Mouse (Mus musculus) neural tube, embryonic 14.5 days (tissue): ENCODE measurements at regions not wholly inside any gene's neighbourhood (a gene's known extent, or its start where the extent isn't known, plus 50 kb on each side); places are given as distances from the start of the nearest gene placed in this dataset.

Experiments used
- ATAC-seq: fragments of 200-750 bp; cut with Nextera tagmentation; 2 replicates; pipeline ENCODE4 v1.8.0; 2017; ENCODE audit warnings: low read depth, mild to moderate bottlenecking, moderate TSS enrichment, moderate library complexity
- H3K27ac ChIP-seq: fragments of 300-500 bp; sonication (generic); 2 replicates; pipeline ENCODE4 v1.5.1; 2014; ENCODE audit warnings: low read depth, mild to moderate bottlenecking, control low read depth, low read length, moderate library complexity, mixed read lengths
- H3K27me3 ChIP-seq: fragments of 300-500 bp; sonication (generic); 2 replicates; pipeline ENCODE4 v1.6.1; 2014; ENCODE audit warnings: low read length; ENCODE audit not compliant: control insufficient read depth, insufficient read depth
- H3K36me3 ChIP-seq: fragments of 300-500 bp; sonication (generic); 2 replicates; pipeline ENCODE4 v1.6.1; 2014; ENCODE audit warnings: low read length, mixed read lengths; ENCODE audit not compliant: control insufficient read depth, insufficient read depth
- H3K4me1 ChIP-seq: fragments of 300-500 bp; sonication (generic); 2 replicates; pipeline ENCODE4 v1.6.1; 2014; ENCODE audit warnings: low read length; ENCODE audit not compliant: control insufficient read depth, insufficient read depth
- H3K4me2 ChIP-seq: fragments of 300-500 bp; sonication (generic); 2 replicates; pipeline ENCODE4 v1.6.1; 2014; ENCODE audit warnings: mild to moderate bottlenecking, low read depth, low read length, control low read depth
- H3K4me3 ChIP-seq: fragments of 300-500 bp; sonication (generic); 2 replicates; pipeline ENCODE4 v1.5.1; 2014; ENCODE audit warnings: low read depth, low read length, control low read depth, mixed read lengths
- H3K9ac ChIP-seq: fragments of 300-500 bp; sonication (generic); replicated peaks from 2 replicates; pipeline ENCODE4 v1.6.1; 2014; ENCODE audit warnings: low read depth, mild to moderate bottlenecking, control low read depth, low read length, mixed read lengths
- H3K9me3 ChIP-seq: fragments of 300-500 bp; sonication (generic); 2 replicates; pipeline ENCODE4 v1.6.1; 2016; ENCODE audit warnings: low read length; ENCODE audit not compliant: control insufficient read depth
- WGBS: fragments of 180-500 bp; shearing (Covaris S2); extraction: QIAGEN DNeasy Blood & Tissue Kit; methylation state at CpG from one replicate; pipeline ENCODE4 v1.1.7; 2014; 5-methylcytosine and 5-hydroxymethylcytosine counted together

GRCm38 (mm10) chr10:11875145-11876131 lies 532.2 kb downstream of the Epm2a start:
- WGBS, result 31% methylated on average over 5 of the region's 5 CpGs
- peak; percentile 64 for ATAC-seq

GRCm38 (mm10) chr10:11886237-11886636 lies 543.0 kb downstream of the Epm2a start:
- H3K27me3 ChIP-seq, result no peaks in the 10 kb centered on the region
- no peaks in the 10 kb centered on the region for H3K4me1 ChIP-seq
- H3K9ac ChIP-seq, result no peak overlapping the region
- H3K9me3 ChIP-seq, result no peaks in the 10 kb centered on the region
- no peak overlapping the region for H3K4me3 ChIP-seq
- no peak overlapping the region for H3K27ac ChIP-seq
- no peak for ATAC-seq
- no peaks in the 10 kb centered on the region for H3K36me3 ChIP-seq
- WGBS, result 92% methylated on average over 4 of the region's 4 CpGs
- H3K4me2 ChIP-seq, result no peak overlapping the region

More at GRCm38 (mm10) chr10:11875145-11876131, 532.2 kb downstream of the Epm2a start:
- no peaks in the 10 kb centered on the region for H3K4me1 ChIP-seq
- H3K36me3 ChIP-seq, result no peaks in the 10 kb centered on the region
- no peak overlapping the region for H3K9ac ChIP-seq
- no peaks in the 10 kb centered on the region for H3K27me3 ChIP-seq
- H3K9me3 ChIP-seq, result no peaks in the 10 kb centered on the region
- H3K4me3 ChIP-seq, result no peak overlapping the region
- no peak overlapping the region for H3K4me2 ChIP-seq
- H3K27ac ChIP-seq, result no peak overlapping the region

DNA sequence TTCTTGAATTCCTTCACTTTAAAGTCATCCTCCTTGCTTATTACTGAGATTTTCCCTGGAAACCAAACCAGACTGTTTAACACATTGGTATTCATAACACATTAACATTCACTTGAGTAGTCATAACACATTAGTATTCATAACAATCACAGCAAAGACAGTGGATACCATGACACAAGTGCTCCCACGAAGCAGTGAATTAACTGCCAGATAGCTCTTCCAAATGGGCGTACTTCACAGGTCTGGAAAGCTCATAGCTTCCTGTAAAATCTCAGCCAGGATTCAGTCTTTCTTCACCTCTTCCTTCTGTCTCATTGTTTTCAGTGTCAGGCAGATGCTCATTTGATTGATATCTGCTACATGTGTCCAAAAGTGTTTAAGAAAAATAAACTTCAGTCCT lies 545.7 kb downstream of the Epm2a start:
- Histone ChIP-seq H3K36me3 (no peaks in the 10 kb centered on the region), H3K9me3 (no peaks in the 10 kb centered on the region), H3K27me3 (no peaks in the 10 kb centered on the region), H3K4me3 (no peak overlapping the region), H3K9ac (no peak overlapping the region), H3K4me1 (no peaks in the 10 kb centered on the region), H3K4me2 (no peak overlapping the region), H3K27ac (no peak overlapping the region)
- ATAC-seq, result no peak
- 75% methylated on average over 2 of the region's 2 CpGs for WGBS

DNA sequence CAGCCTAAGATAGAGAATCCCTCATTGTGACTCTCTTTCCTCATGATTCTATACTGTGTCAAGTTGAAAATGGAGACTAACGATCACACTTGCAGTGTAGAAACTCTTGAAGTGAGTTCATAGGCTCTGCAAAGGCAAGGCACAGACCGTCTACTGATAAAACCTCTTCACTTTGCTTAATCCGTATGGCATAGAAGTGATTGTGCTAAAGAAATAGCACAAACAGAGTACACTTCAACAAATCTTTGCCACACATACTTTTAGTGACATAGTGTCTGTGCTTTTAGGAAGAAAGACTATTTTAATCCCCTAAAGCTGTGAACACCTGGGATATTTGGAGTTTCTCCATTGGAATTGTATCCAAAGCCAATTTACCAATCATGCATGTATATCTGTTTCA lies 578.9 kb downstream of the Epm2a start:
- ATAC-seq, result no peak
- WGBS, result 94% methylated on average over 3 of the region's 3 CpGs
- Histone ChIP-seq H3K36me3 (no peaks in the 10 kb centered on the region), H3K4me1 (no peaks in the 10 kb centered on the region), H3K27ac (no peak overlapping the region), H3K4me3 (no peak overlapping the region), H3K27me3 (no peaks in the 10 kb centered on the region), H3K9me3 (no peaks in the 10 kb centered on the region), H3K4me2 (no peak overlapping the region), H3K9ac (no peak overlapping the region)

DNA sequence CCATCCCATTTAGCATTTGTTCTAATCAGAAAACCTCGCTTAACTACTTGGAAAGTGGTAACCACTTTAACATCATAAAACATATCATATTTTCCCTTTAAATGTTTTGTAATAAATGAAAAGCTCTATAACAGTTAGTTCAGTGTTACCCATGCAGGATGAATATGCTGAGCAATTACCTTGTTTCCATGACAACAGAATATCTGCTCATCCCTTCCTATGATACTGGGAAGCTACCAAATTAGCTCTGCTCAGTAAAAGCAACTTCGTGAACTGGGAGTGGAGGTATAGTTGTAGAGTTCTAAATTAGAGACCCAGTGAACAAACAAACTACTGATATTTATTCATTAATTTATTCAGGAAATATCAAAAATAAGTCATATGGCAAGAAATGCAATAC lies 595.0 kb downstream of the Epm2a start:
- ATAC-seq, result no peak
- no peak overlapping the region for H3K9ac ChIP-seq
- no peak overlapping the region for H3K27ac ChIP-seq
- no peaks in the 10 kb centered on the region for H3K9me3 ChIP-seq
- H3K4me2 ChIP-seq, result no peak overlapping the region
- H3K36me3 ChIP-seq, result no peaks in the 10 kb centered on the region
- 77% methylated on average over 2 of the region's 2 CpGs for WGBS
- H3K4me1 ChIP-seq, result no peaks in the 10 kb centered on the region
- H3K27me3 ChIP-seq, result no peaks in the 10 kb centered on the region
- no peak overlapping the region for H3K4me3 ChIP-seq

DNA sequence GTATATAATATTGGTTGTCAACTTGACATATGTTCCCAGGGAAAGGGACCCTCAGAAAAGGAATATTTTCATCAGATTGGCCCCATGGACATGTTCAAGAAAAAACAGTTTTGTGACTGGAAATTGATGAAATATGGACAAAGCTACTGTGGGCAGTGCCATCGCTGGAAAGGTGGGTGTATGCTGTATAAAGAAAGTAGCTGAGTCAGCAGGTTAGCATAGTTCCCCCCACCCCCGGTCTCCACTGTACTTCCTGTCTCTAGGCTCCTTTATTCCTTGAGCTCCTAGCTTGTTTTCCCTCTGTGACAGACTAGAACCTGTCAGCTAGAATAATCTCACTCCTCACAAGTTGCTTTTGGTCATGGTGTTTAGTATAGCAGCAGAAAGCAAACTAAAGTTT lies 599.6 kb downstream of the Epm2a start:
- 83% methylated on average over 2 of the region's 2 CpGs for WGBS
- Histone ChIP-seq H3K4me2 (no peak overlapping the region), H3K4me1 (no peaks in the 10 kb centered on the region), H3K27me3 (no peaks in the 10 kb centered on the region), H3K36me3 (no peaks in the 10 kb centered on the region), H3K9me3 (no peaks in the 10 kb centered on the region), H3K9ac (no peak overlapping the region), H3K4me3 (no peak overlapping the region), H3K27ac (no peak overlapping the region)
- ATAC-seq, result no peak

DNA sequence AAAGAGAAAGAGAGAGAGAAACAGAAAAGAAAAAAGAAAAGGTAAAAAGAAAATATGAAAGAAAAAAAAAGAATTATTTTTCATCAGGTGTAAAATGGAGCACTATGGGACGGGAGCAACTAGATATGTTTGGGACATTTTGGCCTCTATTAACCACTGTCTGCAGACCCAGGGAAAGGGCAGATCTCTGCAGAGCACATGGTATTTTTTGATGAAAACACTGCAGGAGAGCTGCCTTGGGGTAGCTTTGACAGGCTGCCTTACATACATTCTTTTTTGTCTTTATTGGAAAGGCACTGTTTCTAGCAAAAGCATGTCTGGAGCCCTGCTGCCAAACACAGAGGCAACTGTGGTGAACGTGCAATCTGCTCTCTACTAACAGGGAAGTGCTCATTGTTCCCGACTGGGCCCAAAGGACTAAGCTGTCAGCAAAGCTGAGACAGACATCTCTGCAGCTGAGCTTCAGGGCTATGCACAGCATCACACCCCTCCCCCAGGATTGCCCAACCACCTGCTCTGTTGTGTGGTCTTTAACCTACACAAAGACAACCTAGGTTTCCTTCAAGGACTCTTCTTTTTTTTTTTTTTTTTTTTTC lies 617.2 kb downstream of the Epm2a start:
- H3K27me3 ChIP-seq, result no peaks in the 10 kb centered on the region
- 30% methylated on average over 3 of the region's 3 CpGs for WGBS
- H3K4me1 ChIP-seq, result no peaks in the 10 kb centered on the region
- H3K4me3 ChIP-seq, result no peak overlapping the region
- no peak overlapping the region for H3K9ac ChIP-seq
- H3K36me3 ChIP-seq, result no peaks in the 10 kb centered on the region
- no peak overlapping the region for H3K27ac ChIP-seq
- no peak overlapping the region for H3K4me2 ChIP-seq
- no peaks in the 10 kb centered on the region for H3K9me3 ChIP-seq
- peak; percentile 73; the same call in 1 of the 2 replicates for ATAC-seq

GRCm38 (mm10) chr10:12004966-12005365 lies 661.8 kb downstream of the Epm2a start:
- 31% methylated on average over 3 of the region's 3 CpGs for WGBS
- H3K9me3 ChIP-seq, result no peaks in the 10 kb centered on the region
- no peak overlapping the region for H3K4me3 ChIP-seq
- H3K27me3 ChIP-seq, result no peaks in the 10 kb centered on the region
- no peaks in the 10 kb centered on the region for H3K36me3 ChIP-seq
- H3K9ac ChIP-seq, result no peak overlapping the region
- no peaks in the 10 kb centered on the region for H3K4me1 ChIP-seq
- peak; percentile 28; the same call in 1 of the 2 replicates for ATAC-seq
- H3K27ac ChIP-seq, result no peak overlapping the region
- no peak overlapping the region for H3K4me2 ChIP-seq

DNA sequence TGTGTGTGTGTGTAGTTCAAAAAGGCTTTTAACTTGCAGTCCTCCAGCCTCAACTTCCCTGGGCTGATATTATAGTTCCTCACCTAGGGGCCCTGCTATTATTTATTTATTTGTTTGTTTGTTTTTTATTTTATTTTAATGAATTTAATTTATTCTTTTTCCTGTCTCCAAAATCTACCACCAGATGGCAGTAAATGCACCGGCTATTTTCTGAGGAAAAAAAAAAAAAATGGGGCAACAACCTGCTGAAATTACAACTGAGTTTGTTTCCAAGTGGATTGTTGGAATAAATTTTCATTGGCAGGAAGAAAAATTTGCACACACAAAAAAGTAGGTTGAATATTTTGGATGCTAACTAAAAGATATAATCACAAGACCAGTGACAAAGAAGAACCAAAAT lies 662.7 kb downstream of the Epm2a start:
- H3K9me3 ChIP-seq, result no peaks in the 10 kb centered on the region
- WGBS, result 44% methylated on average over 1 of the region's 1 CpGs
- H3K27ac ChIP-seq, result no peak overlapping the region
- no peaks in the 10 kb centered on the region for H3K27me3 ChIP-seq
- no peak overlapping the region for H3K9ac ChIP-seq
- H3K4me2 ChIP-seq, result no peak overlapping the region
- no peaks in the 10 kb centered on the region for H3K4me1 ChIP-seq
- H3K36me3 ChIP-seq, result no peaks in the 10 kb centered on the region
- ATAC-seq, result no peak
- H3K4me3 ChIP-seq, result no peak overlapping the region
